Mouse (Mus musculus): ENCODE results near the gene Mxi1. TPM values are rescaled to one million over a fixed set of nuclear protein-coding genes. Genes with fewer than 3 reads are reported as not detected.

The Mxi1 gene
- polyA plus RNA-seq, 1 experiment from 2014 or later = 49.6 TPM

DNA sequence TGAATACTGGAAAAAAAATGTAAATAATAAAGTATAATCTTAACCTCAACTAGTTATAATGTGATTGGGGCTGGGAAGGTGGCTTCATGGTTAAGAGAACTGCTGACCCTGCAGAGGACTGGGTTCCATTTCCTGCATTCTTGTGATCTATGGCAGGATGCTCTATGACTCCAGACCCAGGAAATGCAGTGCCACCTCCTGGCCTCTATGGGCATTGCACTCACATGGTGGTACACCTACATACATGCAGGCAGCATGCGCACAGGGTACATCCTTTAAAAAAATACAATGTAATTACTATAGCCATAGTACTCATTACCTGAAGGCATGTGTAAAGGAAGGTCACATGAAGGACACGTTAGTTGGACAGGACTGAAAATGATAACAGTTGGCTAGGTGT is 52.6 kb downstream of the Mxi1 start:
- H3K36me3 ChIP-seq (replicated peaks) = no peaks in the 10 kb centered on the region
- H3K4me1 ChIP-seq = peaks cover 24% of the 10 kb centered on the region
- H3K9me3 ChIP-seq = no peaks in the 10 kb centered on the region
- 50% methylated on average over 2 of the region's 2 CpGs for WGBS
- no peak for ATAC-seq (replicated peaks)
- no peak overlapping the region for H3K27ac ChIP-seq
- no peak overlapping the region for H3K4me3 ChIP-seq
- no peak overlapping the region for H3K4me2 ChIP-seq
- H3K9ac ChIP-seq = no peak overlapping the region
- H3K27me3 ChIP-seq (replicated peaks) = no peaks in the 10 kb centered on the region

DNA sequence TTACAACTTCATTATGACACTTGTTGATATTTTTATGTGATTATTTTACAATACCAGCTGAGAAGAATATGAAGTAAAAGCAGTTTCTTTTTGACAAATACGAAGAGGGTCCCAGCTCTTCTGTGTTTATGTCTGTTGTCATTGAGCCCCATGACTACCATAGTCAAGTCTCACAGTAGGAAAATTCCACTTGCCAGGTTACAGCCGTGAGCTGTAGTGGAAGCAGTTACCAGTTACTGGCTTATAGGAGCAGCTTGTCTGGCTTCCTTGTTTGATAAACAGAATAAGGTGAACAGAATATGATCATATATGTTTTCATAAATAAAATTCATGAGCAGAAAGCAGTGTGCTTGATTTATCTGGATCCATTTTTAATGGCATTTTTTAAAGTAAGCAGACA is 54.2 kb downstream of the Mxi1 start:
- Histone ChIP-seq H3K27ac (no peak overlapping the region), H3K9ac (no peak overlapping the region), H3K4me1 (peaks cover 21% of the 10 kb centered on the region), H3K4me2 (no peak overlapping the region), H3K4me3 (no peak overlapping the region), H3K9me3 (no peaks in the 10 kb centered on the region), H3K27me3 (replicated peaks) (no peaks in the 10 kb centered on the region), H3K36me3 (replicated peaks) (no peaks in the 10 kb centered on the region)
- 68% methylated on average over 2 of the region's 2 CpGs for WGBS
- ATAC-seq (replicated peaks) = no peak

DNA sequence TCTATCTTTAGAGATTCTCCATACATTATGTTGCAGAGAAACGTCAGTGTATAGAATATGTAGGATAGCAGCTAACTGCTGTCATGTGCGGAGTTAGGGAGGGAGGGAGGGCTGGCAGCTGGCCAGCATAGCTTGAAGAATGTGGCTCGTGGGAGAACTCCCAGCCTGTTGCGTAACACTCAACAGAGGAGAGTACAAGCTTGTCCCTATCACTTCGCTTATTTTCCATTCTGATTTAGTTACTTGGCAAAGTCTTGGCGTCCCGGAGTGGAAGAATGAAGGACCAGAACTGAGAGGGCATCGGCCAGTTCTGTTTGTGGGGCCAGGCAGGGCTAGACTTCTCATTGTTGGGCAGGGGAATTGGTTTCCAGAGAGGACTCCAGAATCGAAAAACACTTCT is 54.6 kb downstream of the Mxi1 start:
- WGBS = 41% methylated on average over 9 of the region's 9 CpGs
- Histone ChIP-seq H3K36me3 (replicated peaks) (no peaks in the 10 kb centered on the region), H3K9ac (no peak overlapping the region), H3K27ac (0 out of 2 replicates have a peak overlapping the region, but pooled peaks have one; percentile 26), H3K4me1 (peaks cover 18% of the 10 kb centered on the region), H3K27me3 (replicated peaks) (no peaks in the 10 kb centered on the region), H3K4me3 (no peak overlapping the region), H3K9me3 (no peaks in the 10 kb centered on the region), H3K4me2 (no peak overlapping the region)
- no peak for ATAC-seq (replicated peaks)

DNA sequence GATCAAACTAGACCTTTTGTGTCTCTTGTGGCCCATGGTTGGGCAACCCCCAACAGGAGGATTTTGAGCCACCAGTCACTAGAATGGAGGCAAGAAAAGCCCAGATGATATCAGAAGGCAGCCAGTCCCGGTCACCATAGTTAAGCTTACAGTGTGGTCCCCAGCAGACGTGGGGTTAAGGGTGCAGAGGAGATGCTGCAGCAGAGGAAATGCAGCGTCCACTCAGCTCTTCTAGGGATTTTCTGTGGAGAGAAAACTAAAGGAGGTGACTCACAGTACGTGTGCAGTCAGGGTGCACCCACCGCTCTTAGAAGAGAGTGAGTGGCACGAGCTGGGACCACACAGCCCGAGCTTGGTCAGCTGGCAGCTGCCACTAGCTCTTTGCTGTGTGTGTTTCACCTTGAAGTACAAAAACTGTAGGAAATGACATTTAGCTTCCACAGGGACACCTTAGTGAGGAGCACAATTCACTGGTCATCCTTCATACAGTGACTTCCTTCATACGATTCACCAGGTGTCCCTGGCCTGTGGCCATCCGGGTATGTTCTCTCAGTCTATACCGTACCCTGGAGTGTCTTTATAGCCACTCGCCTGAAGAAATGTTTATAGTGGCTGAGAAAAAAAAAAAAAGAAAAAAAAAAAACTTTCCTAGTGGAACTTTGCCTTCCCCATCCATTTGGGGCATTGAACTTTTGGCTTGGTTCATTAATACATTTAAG is 55.9 kb downstream of the Mxi1 start:
- no peak for ATAC-seq (replicated peaks)

DNA sequence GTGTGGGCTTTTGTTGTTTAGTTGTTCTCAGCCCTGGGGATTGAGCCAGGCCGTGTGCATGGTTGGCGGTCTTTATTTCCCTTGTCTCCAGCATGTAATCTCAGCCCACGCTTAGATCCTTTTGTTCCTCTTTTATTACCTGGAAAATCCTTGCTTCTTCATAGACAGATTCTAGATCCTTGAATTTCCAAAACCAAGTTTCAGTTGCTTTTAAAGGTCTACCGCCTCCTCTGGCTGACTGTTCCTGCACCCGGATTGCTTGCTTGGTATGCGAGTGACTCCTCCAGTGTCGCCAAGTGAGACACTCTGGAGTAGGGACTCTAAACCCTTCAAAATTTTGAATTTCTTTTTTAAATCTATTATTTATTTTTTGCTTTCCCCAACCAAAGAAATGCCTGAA is 56.6 kb downstream of the Mxi1 start:
- no peak for ATAC-seq (replicated peaks)
- Histone ChIP-seq H3K4me3 (no peak overlapping the region), H3K36me3 (replicated peaks) (no peaks in the 10 kb centered on the region; the same call in 1 of the 2 replicates), H3K9me3 (no peaks in the 10 kb centered on the region), H3K9ac (no peak overlapping the region), H3K27ac (no peak overlapping the region), H3K4me1 (peaks cover 11% of the 10 kb centered on the region), H3K27me3 (replicated peaks) (no peaks in the 10 kb centered on the region), H3K4me2 (no peak overlapping the region)
- 60% methylated on average over 7 of the region's 7 CpGs for WGBS

More for the DNA sequence above, 55.9 kb downstream of the Mxi1 start:
- Histone ChIP-seq H3K4me3 (no peak overlapping the region), H3K36me3 (replicated peaks) (no peaks in the 10 kb centered on the region; the same call in 1 of the 2 replicates), H3K4me2 (no peak overlapping the region), H3K4me1 (peaks cover 11% of the 10 kb centered on the region), H3K27ac (no peak overlapping the region), H3K27me3 (replicated peaks) (no peaks in the 10 kb centered on the region), H3K9ac (no peak overlapping the region), H3K9me3 (no peaks in the 10 kb centered on the region)
- WGBS = 83% methylated on average over 11 of the region's 11 CpGs

DNA sequence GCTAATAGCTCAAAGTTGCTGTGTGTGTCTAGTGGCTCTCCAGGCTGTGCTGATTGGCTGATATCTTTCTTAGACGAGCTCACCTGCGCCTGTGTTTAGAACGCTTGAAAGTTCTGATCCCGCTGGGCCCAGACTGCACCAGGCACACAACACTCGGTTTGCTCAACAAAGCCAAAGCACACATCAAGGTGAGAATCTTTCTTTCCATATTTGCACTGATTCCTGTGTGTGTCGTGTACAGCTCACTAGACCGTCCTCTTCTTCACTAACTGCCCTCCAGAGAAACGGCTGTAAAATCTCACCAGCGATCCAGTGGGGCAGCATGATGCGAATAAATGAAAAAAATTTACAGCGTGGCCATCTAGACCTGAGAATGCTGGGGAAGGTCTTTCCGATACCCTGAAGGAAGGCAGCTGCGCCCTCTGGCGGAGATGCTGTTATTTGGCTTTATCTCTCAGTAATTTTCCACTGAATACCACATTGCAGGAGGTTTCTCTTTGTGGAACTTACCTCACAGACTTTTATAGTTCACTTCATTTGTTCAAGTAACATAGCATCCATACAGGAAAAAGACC is 59.2 kb downstream of the Mxi1 start:
- H3K36me3 ChIP-seq (replicated peaks) = peaks cover 2% of the 10 kb centered on the region; the same call in 1 of the 2 replicates
- peaks cover 11% of the 10 kb centered on the region for H3K4me1 ChIP-seq
- no peak overlapping the region for H3K4me2 ChIP-seq
- no peak overlapping the region for H3K9ac ChIP-seq
- H3K4me3 ChIP-seq = no peak overlapping the region
- no peaks in the 10 kb centered on the region for H3K9me3 ChIP-seq
- H3K27me3 ChIP-seq (replicated peaks) = no peaks in the 10 kb centered on the region
- ATAC-seq (replicated peaks) = peak; percentile 62
- WGBS = 35% methylated on average over 14 of the region's 14 CpGs
- no peak overlapping the region for H3K27ac ChIP-seq

DNA sequence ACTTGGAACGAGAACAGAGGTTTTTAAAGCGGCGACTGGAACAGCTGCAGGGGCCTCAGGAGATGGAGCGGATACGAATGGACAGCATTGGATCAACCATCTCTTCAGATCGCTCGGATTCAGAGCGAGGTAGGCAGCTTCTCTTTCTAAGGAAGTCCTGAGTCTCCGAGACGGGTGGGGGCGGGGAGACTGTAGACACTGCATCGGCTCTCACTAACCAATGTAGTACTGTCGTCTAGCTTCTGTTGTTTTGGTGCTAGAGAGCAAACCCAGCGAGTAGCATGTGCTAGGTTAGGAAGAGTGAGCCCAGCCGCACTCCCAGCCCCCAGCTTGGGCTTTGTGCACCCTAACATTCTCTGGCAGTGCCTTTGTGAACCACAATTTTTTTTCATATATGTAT is 59.9 kb downstream of the Mxi1 start:
- ATAC-seq (replicated peaks) = no peak
- H3K27me3 ChIP-seq (replicated peaks) = no peaks in the 10 kb centered on the region

DNA sequence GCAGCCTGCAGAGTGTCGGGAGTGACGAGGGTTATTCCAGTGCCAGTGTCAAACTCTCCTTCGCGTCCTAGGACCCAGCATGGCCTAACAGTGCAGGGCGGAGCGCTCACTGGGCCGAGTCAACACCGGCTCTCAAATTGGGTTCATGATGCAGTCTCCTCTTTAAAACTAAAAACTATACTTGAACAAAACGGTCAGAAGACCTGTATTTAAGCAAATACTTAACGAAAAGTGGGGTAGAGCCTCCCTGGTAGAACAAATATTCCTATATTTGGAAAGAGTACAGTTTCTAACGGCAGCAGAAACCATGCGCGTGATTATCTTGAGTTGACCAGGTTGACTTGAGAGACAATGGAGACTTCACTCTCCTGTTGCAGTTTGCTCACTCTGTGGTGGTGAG is 61.3 kb downstream of the Mxi1 start, which contains the start of gene Gm10197:
Gene Gm10197, minus strand, starts transcription at position 101 of the 400 bp plus-strand sequence.
- no peaks in the 10 kb centered on the region for H3K27me3 ChIP-seq (replicated peaks)
- no peak within 1 kb of the TSS for H3K4me3 ChIP-seq
- no peaks in the 10 kb centered on the region for H3K9me3 ChIP-seq
- peaks cover 5% of the 10 kb centered on the region for H3K4me1 ChIP-seq
- no peak within 1 kb of the TSS for H3K4me2 ChIP-seq
- no peak for ATAC-seq (replicated peaks)
- no peak within 1 kb of the TSS for H3K9ac ChIP-seq
- peaks cover 2% of the 10 kb centered on the region; the same call in 1 of the 2 replicates for H3K36me3 ChIP-seq (replicated peaks)
- no peak within 1 kb of the TSS for H3K27ac ChIP-seq
- WGBS = 91% methylated on average over 13 of the region's 13 CpGs

More for the DNA sequence above, 59.9 kb downstream of the Mxi1 start:
- H3K4me3 ChIP-seq = no peak overlapping the region
- no peak overlapping the region for H3K9ac ChIP-seq
- no peaks in the 10 kb centered on the region for H3K9me3 ChIP-seq
- H3K27ac ChIP-seq = no peak overlapping the region
- 80% methylated on average over 15 of the region's 15 CpGs for WGBS
- peaks cover 2% of the 10 kb centered on the region; the same call in 1 of the 2 replicates for H3K36me3 ChIP-seq (replicated peaks)
- H3K4me1 ChIP-seq = peaks cover 11% of the 10 kb centered on the region
- no peak overlapping the region for H3K4me2 ChIP-seq

DNA sequence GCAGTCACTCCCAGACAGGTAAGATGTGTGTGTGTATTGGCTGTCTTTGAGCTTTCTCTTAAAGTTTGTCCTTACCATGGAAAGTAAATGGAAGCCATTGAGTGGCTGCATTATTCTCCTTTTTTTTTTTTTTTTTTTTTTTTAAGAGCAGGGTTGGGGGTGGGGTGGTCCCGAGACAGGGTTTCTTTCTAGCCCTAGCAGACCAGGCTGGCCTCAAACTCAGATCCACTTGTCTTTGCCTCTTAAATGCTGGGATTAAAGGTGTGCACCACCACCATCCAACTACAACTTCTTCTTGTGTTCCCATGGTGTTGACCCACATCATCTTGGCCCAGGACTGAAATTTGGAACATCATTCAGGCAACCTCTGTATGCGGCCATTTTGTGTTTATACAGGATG is 63.3 kb downstream of the Mxi1 start:
- peaks cover 4% of the 10 kb centered on the region for H3K36me3 ChIP-seq (replicated peaks)
- 90% methylated on average over 2 of the region's 2 CpGs for WGBS

DNA sequence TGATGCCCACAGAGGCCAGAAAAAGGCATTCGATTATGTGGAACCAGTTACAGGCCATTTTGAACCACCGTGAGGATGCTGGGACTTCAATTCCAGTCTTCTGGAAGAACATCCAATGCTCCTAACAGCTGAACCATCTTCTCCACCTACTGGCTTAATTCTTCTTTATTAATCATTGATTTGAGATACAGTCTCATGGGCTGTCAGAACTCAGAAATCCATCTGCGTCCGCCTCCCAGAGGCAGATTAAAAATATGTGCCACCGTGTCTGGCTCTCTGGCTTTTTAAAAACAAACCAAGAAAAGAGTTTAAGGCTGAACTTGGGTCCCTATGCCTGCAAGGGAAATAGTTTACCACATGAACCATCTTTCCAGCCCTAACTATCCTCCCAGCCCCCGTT is 65.0 kb downstream of the Mxi1 start:
- Histone ChIP-seq H3K4me3 (no peak overlapping the region), H3K9ac (no peak overlapping the region), H3K36me3 (replicated peaks) (peaks cover 11% of the 10 kb centered on the region), H3K27me3 (replicated peaks) (no peaks in the 10 kb centered on the region), H3K27ac (no peak overlapping the region), H3K9me3 (no peaks in the 10 kb centered on the region), H3K4me1 (no peaks in the 10 kb centered on the region), H3K4me2 (no peak overlapping the region)
- no peak for ATAC-seq (replicated peaks)
- 91% methylated on average over 6 of the region's 6 CpGs for WGBS

More for the DNA sequence above, 63.3 kb downstream of the Mxi1 start:
- Histone ChIP-seq H3K4me2 (no peak overlapping the region), H3K27me3 (replicated peaks) (no peaks in the 10 kb centered on the region), H3K9ac (no peak overlapping the region), H3K9me3 (no peaks in the 10 kb centered on the region), H3K4me3 (no peak overlapping the region), H3K27ac (no peak overlapping the region), H3K4me1 (peaks cover 3% of the 10 kb centered on the region; the same call in 1 of the 2 replicates)
- no peak for ATAC-seq (replicated peaks)

DNA sequence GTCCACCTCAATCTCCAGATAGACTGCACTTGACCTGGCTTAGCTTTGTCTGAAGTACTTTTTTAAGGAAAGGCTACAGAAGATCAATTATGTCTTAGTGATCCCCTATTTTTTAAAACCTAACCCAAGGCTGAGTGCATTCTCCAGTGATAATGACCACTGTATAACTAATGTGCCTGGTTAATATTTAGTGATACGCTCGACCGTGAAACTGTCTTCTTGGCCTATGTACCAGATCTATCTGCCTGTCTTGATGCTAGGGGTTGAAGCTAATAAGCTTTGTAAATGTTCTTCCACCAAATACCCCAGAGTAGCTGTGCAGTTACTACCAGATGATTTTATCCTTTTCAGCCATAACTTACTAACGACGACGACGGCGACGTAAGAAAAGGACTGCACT is 65.5 kb downstream of the Mxi1 start:
- H3K4me3 ChIP-seq = no peak overlapping the region
- no peaks in the 10 kb centered on the region for H3K4me1 ChIP-seq
- WGBS = 94% methylated on average over 9 of the region's 9 CpGs
- H3K4me2 ChIP-seq = no peak overlapping the region
- H3K27ac ChIP-seq = no peak overlapping the region
- peaks cover 15% of the 10 kb centered on the region for H3K36me3 ChIP-seq (replicated peaks)
- no peak for ATAC-seq (replicated peaks)
- no peaks in the 10 kb centered on the region for H3K27me3 ChIP-seq (replicated peaks)
- no peak overlapping the region for H3K9ac ChIP-seq
- H3K9me3 ChIP-seq = no peaks in the 10 kb centered on the region

DNA sequence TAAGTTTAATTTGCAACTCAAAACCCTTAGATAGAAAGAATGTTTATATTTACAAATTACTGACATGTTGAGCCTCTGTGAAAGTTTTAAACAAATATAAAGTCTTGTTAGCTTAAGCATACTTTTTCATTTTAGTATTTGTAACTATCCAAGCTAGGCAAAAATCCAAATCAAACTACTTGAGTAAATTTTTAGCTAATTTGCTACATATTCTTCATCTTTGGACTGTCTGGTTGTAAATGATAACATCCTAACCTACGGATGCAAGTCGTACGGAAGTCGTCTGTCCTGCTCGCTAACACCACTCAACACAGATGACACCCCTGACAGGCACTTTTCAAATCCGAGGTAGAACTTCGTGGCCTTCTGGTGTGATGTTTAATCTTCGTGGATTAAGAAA is 67.3 kb downstream of the Mxi1 start:
- no peaks in the 10 kb centered on the region for H3K9me3 ChIP-seq
- H3K4me3 ChIP-seq = no peak overlapping the region
- no peak for ATAC-seq (replicated peaks)
- no peaks in the 10 kb centered on the region for H3K4me1 ChIP-seq
- H3K36me3 ChIP-seq (replicated peaks) = peaks cover 25% of the 10 kb centered on the region
- H3K27ac ChIP-seq = no peak overlapping the region
- H3K4me2 ChIP-seq = no peak overlapping the region
- H3K9ac ChIP-seq = no peak overlapping the region
- no peaks in the 10 kb centered on the region for H3K27me3 ChIP-seq (replicated peaks)
- 91% methylated on average over 8 of the region's 8 CpGs for WGBS

DNA sequence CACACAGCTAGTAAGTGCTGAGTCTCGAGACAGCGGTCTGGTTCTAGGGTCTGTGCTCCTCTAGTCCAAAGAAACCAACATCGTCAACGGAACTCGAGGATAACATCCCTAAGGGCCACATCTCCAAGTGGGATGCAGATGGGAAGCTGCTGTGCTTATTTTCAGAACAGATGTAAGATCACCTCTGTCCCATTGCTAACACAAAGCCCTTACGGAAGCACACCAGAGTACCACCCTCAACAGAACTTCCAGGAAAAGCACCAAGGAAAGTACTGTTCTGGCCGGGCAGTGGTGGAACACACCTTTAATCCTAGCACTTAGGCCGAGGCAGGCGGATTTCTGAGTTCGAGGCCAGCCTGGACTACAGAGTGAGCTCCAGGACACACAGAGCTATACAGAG is 68.1 kb downstream of the Mxi1 start:
- no peaks in the 10 kb centered on the region for H3K4me1 ChIP-seq
- H3K27ac ChIP-seq = no peak overlapping the region
- H3K4me3 ChIP-seq = no peak overlapping the region
- 93% methylated on average over 10 of the region's 10 CpGs for WGBS
- H3K27me3 ChIP-seq (replicated peaks) = no peaks in the 10 kb centered on the region
- H3K9ac ChIP-seq = no peak overlapping the region
- H3K9me3 ChIP-seq = no peaks in the 10 kb centered on the region
- ATAC-seq (replicated peaks) = no peak
- H3K4me2 ChIP-seq = no peak overlapping the region
- H3K36me3 ChIP-seq (replicated peaks) = peaks cover 30% of the 10 kb centered on the region

All from midbrain, embryonic 15.5 days (tissue).